Mouse (Mus musculus) heart, embryonic 16.5 days (tissue): Measurements from ENCODE around the gene Adprm. TPM values are rescaled to one million over a fixed set of nuclear protein-coding genes. Genes with fewer than 3 reads are reported as not detected.
"Not testable (repeated sequence)": the region's sequence is repeated elsewhere in the genome, so short reads cannot be mapped to it uniquely, and the experiment has no call there.

Source experiments
- ATAC-seq: fragments of 200-750 bp; cut with Nextera tagmentation; replicated peaks from 2 replicates; pipeline ENCODE4 v1.8.0; 2017; ENCODE audit warnings: moderate number of reproducible peaks; ENCODE audit not compliant: insufficient read depth, low FRiP score; ENCODE audit errors: extremely low read depth
- H3K27ac ChIP-seq: fragments of 300-500 bp; sonication (generic); 2 replicates; pipeline ENCODE4 v1.5.1; 2014; ENCODE audit warnings: mild to moderate bottlenecking, low read length, control low read depth, moderate library complexity
- H3K27me3 ChIP-seq: fragments of 300-500 bp; sonication (generic); 2 replicates; pipeline ENCODE4 v1.6.1; 2014; ENCODE audit warnings: low read length, mixed read lengths; ENCODE audit not compliant: control insufficient read depth, insufficient read depth
- H3K36me3 ChIP-seq: fragments of 300-500 bp; sonication (generic); 2 replicates; pipeline ENCODE4 v1.6.1; 2014; ENCODE audit not compliant: control insufficient read depth, insufficient read depth
- H3K4me1 ChIP-seq: fragments of 300-500 bp; sonication (generic); 2 replicates; pipeline ENCODE4 v1.6.1; 2014; ENCODE audit warnings: low read length, mixed read lengths; ENCODE audit not compliant: control insufficient read depth, insufficient read depth
- H3K4me2 ChIP-seq: fragments of 300-500 bp; sonication (generic); 2 replicates; pipeline ENCODE4 v1.6.1; 2014; ENCODE audit warnings: low read depth, mild to moderate bottlenecking, control low read depth, low read length
- H3K4me3 ChIP-seq: fragments of 300-500 bp; sonication (generic); 2 replicates; pipeline ENCODE4 v1.5.1; 2014; ENCODE audit warnings: mild to moderate bottlenecking, control low read depth, low read length
- H3K9ac ChIP-seq: fragments of 300-500 bp; sonication (generic); 2 replicates; pipeline ENCODE4 v1.6.1; 2014; ENCODE audit warnings: low read length, control low read depth
- H3K9me3 ChIP-seq: fragments of 300-500 bp; sonication (generic); replicated peaks from 2 replicates; pipeline ENCODE4 v1.6.1; 2016; ENCODE audit warnings: low read length; ENCODE audit not compliant: control insufficient read depth
- WGBS: fragments of 180-500 bp; shearing (Covaris S2); extraction: QIAGEN DNeasy Blood & Tissue Kit; methylation state at CpG from one replicate; pipeline ENCODE4 v1.1.7; 2014; 5-methylcytosine and 5-hydroxymethylcytosine counted together
- polyA plus RNA-seq: library from polyadenylated mRNA; unstranded; fragments of >200 nt; fragmentation: Nextera tagmentation; extraction: Ambion mirVana; gene quantifications from 2 replicates; pipeline ENCODE4 v1.2.1, GENCODE M21; 2015

Gene Adprm
- polyA plus RNA-seq, 1 experiment from 2014 or later: 22.8 TPM

- H3K9ac ChIP-seq, H3K4me2 ChIP-seq, H3K27me3 ChIP-seq, H3K27ac ChIP-seq, ATAC-seq, H3K4me3 ChIP-seq, H3K36me3 ChIP-seq, H3K9me3 ChIP-seq, H3K4me1 ChIP-seq: not testable (repeated sequence)
- WGBS: 81% methylated on average over 12 of the region's 12 CpGs
Measured at GRCm38 (mm10) chr11:67092354-67092753, 40.0 kb upstream of the Adprm start.

DNA sequence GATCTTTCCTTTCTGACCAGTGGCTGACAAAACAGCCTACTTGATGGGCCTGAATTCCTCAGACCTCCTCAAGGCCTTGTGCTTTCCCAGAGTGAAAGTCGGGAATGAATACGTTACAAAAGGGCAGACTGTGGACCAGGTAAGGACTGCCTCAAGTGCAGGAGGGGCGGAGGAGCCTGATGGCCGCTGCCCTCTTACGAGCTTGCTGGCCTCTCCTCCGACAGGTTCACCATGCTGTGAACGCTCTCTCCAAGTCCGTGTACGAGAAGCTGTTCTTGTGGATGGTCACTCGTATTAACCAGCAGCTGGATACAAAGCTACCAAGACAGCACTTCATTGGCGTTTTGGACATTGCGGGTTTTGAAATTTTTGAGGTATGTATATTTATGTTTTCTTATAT is 34.8 kb upstream of the Adprm start:
- WGBS: 79% methylated on average over 12 of the region's 12 CpGs
- Histone ChIP-seq H3K9ac (no peak overlapping the region), H3K4me1 (no peaks in the 10 kb centered on the region), H3K36me3 (no peaks in the 10 kb centered on the region), H3K4me3 (no peak overlapping the region), H3K27me3 (peaks cover 29% of the 10 kb centered on the region), H3K9me3 (no peaks in the 10 kb centered on the region), H3K4me2 (no peak overlapping the region), H3K27ac (no peak overlapping the region)
- no peak for ATAC-seq

DNA sequence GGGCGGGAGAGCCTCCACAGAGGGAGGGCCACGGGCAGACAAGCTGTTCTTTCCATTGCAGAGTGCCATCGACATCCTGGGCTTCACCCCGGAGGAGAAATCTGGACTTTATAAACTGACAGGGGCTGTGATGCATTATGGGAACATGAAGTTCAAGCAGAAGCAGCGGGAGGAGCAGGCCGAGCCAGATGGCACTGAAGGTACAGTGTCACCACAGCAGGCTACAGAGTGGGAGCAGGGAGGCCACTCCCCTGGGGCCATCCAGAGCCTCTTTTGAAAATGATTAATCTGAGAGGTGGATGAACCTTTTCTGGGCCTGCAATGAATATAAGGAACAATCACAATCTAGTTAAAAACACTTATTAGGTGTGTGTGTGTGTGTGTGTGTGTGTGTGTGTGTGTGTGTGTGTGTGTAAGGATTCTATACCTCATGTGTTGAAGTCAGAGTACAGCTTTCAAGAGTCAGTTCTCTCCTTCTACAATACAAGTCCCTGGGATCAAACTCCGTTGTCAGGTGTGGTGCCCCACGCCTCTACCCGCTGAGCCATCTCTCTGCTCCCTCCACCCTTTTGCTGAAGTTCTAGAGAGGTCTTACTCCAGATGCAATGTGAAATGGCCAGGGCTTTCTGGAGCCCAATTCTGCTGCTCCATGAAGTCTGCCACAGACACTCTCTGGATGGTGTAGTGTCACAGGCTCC is 34.2 kb upstream of the Adprm start:
- Histone ChIP-seq H3K4me3 (no peak overlapping the region), H3K9me3 (no peaks in the 10 kb centered on the region), H3K4me1 (no peaks in the 10 kb centered on the region), H3K27ac (no peak overlapping the region), H3K4me2 (no peak overlapping the region), H3K27me3 (peaks cover 29% of the 10 kb centered on the region), H3K36me3 (no peaks in the 10 kb centered on the region), H3K9ac (no peak overlapping the region)
- WGBS: 50% methylated on average over 9 of the region's 9 CpGs
- no peak for ATAC-seq

GRCm38 (mm10) chr11:67085489-67085888 is 33.1 kb upstream of the Adprm start:
- no peak overlapping the region for H3K9ac ChIP-seq
- H3K27ac ChIP-seq: no peak overlapping the region
- no peaks in the 10 kb centered on the region for H3K9me3 ChIP-seq
- no peak overlapping the region for H3K4me2 ChIP-seq
- H3K4me3 ChIP-seq: no peak overlapping the region
- 3% methylated on average over 6 of the region's 6 CpGs for WGBS
- peaks cover 29% of the 10 kb centered on the region for H3K27me3 ChIP-seq
- H3K4me1 ChIP-seq: no peaks in the 10 kb centered on the region
- no peaks in the 10 kb centered on the region for H3K36me3 ChIP-seq
- no peak for ATAC-seq

DNA sequence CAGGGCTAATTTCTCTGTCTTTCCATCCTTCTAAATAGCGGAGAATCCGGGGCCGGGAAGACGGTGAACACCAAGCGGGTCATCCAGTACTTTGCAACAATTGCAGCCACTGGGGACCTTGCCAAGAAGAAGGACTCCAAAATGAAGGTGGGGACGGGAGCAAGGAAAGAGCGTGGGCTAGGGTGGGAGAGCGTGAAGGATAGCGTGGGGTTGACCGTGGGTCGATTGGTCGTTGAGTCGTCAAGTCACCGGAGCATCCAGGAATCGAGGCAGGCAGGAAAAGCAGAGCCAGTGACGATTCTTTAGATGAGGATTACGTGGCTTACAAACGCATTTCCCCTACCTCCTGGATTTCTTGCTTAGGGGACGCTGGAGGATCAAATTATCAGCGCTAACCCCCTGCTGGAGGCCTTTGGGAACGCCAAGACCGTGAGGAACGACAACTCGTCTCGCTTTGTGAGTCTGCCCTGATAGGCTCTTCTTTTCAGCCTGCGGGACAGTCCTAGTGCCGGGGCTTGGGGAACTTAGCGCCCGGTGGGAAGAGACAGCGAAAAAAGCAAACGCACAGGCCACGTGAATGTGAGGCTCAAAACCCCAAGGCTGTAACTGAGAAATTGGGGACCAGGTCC is 31.4 kb upstream of the Adprm start:
- peaks cover 29% of the 10 kb centered on the region for H3K27me3 ChIP-seq

DNA sequence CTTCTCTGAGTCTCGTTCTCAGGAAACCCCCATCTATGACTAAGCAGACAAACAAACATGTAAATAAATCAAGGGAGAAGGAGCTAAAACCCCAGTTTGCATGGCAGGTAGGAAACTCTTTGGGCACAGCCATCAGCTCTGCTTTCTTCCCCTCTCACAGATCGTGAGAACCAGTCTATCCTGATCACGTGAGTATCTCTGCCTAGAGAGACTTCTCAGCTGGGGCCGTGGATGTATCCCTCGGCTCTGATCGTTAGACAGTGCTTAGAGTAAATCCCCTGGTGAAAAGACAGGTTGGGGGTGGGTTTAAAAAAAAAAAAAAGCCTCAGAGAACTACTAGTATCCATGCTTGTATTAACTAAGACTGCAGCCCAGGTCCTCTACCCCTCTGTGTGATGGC is 30.8 kb upstream of the Adprm start:
- Histone ChIP-seq H3K9ac (no peak overlapping the region), H3K27me3 (peaks cover 29% of the 10 kb centered on the region)

More for the DNA sequence above, 31.4 kb upstream of the Adprm start:
- Histone ChIP-seq H3K4me3 (no peak overlapping the region), H3K27ac (no peak overlapping the region), H3K4me2 (no peak overlapping the region), H3K4me1 (no peaks in the 10 kb centered on the region), H3K36me3 (no peaks in the 10 kb centered on the region), H3K9ac (no peak overlapping the region), H3K9me3 (no peaks in the 10 kb centered on the region)
- no peak for ATAC-seq
- 35% methylated on average over 32 of the region's 32 CpGs for WGBS

GRCm38 (mm10) chr11:67082793-67083192 is 30.4 kb upstream of the Adprm start:
- Histone ChIP-seq H3K27me3 (peaks cover 29% of the 10 kb centered on the region), H3K9ac (no peak overlapping the region), H3K4me1 (no peaks in the 10 kb centered on the region), H3K9me3 (no peaks in the 10 kb centered on the region), H3K4me3 (no peak overlapping the region), H3K36me3 (no peaks in the 10 kb centered on the region), H3K4me2 (no peak overlapping the region), H3K27ac (no peak overlapping the region)
- 83% methylated on average over 13 of the region's 13 CpGs for WGBS
- no peak for ATAC-seq

More for the DNA sequence above, 30.8 kb upstream of the Adprm start:
- no peak overlapping the region for H3K27ac ChIP-seq
- H3K9me3 ChIP-seq: no peaks in the 10 kb centered on the region
- H3K4me1 ChIP-seq: no peaks in the 10 kb centered on the region
- no peak overlapping the region for H3K4me2 ChIP-seq
- no peak overlapping the region for H3K4me3 ChIP-seq
- WGBS: 61% methylated on average over 6 of the region's 6 CpGs
- H3K36me3 ChIP-seq: no peaks in the 10 kb centered on the region
- ATAC-seq: no peak

GRCm38 (mm10) chr11:67082188-67082587 is 29.8 kb upstream of the Adprm start:
- H3K4me1 ChIP-seq: no peaks in the 10 kb centered on the region
- H3K36me3 ChIP-seq: no peaks in the 10 kb centered on the region
- peaks cover 27% of the 10 kb centered on the region for H3K27me3 ChIP-seq
- no peak overlapping the region for H3K27ac ChIP-seq
- H3K9ac ChIP-seq: no peak overlapping the region
- no peaks in the 10 kb centered on the region for H3K9me3 ChIP-seq
- H3K4me2 ChIP-seq: no peak overlapping the region
- no peak overlapping the region for H3K4me3 ChIP-seq
- ATAC-seq: no peak
- WGBS: 73% methylated on average over 7 of the region's 7 CpGs

DNA sequence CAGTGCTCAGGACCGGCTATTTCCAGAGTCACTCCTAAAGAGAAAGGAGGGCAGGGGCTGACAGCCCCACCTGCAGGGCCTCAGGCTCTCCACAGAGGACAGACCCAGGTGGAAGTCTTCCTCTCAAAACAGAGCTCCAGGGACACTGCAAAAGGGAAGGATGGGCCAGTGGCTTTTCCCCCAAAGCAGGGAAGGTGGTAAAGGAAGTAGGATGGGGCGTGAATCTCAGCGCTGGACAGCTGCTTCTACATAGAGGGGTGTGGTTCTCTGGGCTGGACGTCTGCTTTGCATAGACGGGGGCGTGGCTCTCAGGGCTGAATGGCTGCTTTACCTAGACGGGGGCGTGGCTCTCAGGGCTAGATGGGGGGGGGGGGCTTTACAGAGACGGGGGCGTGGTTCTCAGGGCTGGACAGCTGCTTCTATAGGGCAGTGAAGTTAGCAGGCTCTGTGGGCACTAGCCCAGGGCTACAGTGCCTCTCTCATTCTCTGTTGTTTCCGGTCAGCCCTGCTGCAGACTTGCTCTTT is 28.8 kb upstream of the Adprm start:
- peaks cover 23% of the 10 kb centered on the region for H3K27me3 ChIP-seq
- H3K4me1 ChIP-seq: no peaks in the 10 kb centered on the region
- no peak overlapping the region for H3K4me3 ChIP-seq
- no peak overlapping the region for H3K27ac ChIP-seq
- H3K9me3 ChIP-seq: no peaks in the 10 kb centered on the region
- H3K4me2 ChIP-seq: no peak overlapping the region
- H3K36me3 ChIP-seq: no peaks in the 10 kb centered on the region
- peak; percentile 50; the same call in 1 of the 2 replicates for ATAC-seq
- H3K9ac ChIP-seq: no peak overlapping the region
- WGBS: 2% methylated on average over 11 of the region's 11 CpGs
